Mouse (Mus musculus): ENCODE measurements around the gene Trpm4. TPM values are rescaled to one million over a fixed set of nuclear protein-coding genes. Genes with fewer than 3 reads are reported as not detected.
A peak's percentile ranks its signal among the peaks of the same experiment; 100 is the strongest.

Gene Trpm4
- polyA plus RNA-seq (2015; fragmentation: Nextera tagmentation; extraction: Ambion mirVana), result 0.85 and 1.3 TPM in 2 replicates

GRCm38 (mm10) chr7:45333431-45333982, at the start of gene Trpm4:
Trpm4 (minus strand) TSS chr7:45333780.
- DNase-seq, result peak; percentile 33
- peak within 1 kb of the TSS; percentile 75 for H3K4me2 ChIP-seq
- peak; percentile 19; the same call in 1 of the 2 replicates for ATAC-seq (ENCODE audit: low read depth)
- no peak within 1 kb of the TSS for H3K27ac ChIP-seq
- H3K4me1 ChIP-seq (replicated peaks), result peaks cover 29% of the 10 kb centered on the region
- peak within 1 kb of the TSS; percentile 59 for H3K4me3 ChIP-seq (replicated peaks)
- peaks cover 66% of the 10 kb centered on the region for H3K27me3 ChIP-seq
- under 1% methylated on average over 38 of the region's 38 CpGs for WGBS (ENCODE audit: insufficient replicate concordance)
- H3K9me3 ChIP-seq (replicated peaks), result no peaks in the 10 kb centered on the region
- H3K9ac ChIP-seq, result peak within 1 kb of the TSS; percentile 59
- no peaks in the 10 kb centered on the region for H3K36me3 ChIP-seq

- 0 out of 2 replicates have a peak, but pooled peaks cover 2% of the 10 kb centered on the region for H3K4me1 ChIP-seq (replicated peaks)
- H3K36me3 ChIP-seq, result peaks cover 88% of the 10 kb centered on the region
- H3K4me3 ChIP-seq (replicated peaks), result no peak overlapping the region
- no peak overlapping the region for H3K4me2 ChIP-seq
- 87% methylated on average over 1 of the region's 1 CpGs for WGBS (ENCODE audit: insufficient replicate concordance)
- H3K27me3 ChIP-seq, result no peaks in the 10 kb centered on the region
- ATAC-seq (ENCODE audit: low read depth), result no peak
- H3K27ac ChIP-seq, result no peak overlapping the region
- H3K9me3 ChIP-seq (replicated peaks), result no peaks in the 10 kb centered on the region
- no peak for DNase-seq
- no peak overlapping the region for H3K9ac ChIP-seq
Measured at GRCm38 (mm10) chr7:45376057-45376456, 42.5 kb upstream of the Trpm4 start.

DNA sequence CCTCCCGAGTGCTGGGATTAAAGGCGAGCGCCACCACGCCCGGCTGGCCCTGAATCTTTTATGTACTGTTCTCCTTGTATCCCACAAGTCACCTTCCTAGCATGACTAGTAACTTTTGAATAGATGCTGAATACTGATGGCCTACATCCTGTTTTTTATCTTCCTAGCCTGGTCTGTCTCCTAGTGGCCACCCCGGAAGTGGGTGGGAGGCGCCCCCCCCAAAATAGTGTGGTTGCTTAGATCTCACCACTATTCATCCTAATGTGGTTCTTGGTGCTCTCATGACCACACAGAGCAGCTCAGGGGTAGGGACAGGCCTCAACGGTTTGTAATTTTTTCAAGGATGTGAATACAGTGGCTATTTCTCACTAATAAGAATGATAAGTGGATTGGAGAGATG, 41.0 kb upstream of the Trpm4 start:
- no peak for ATAC-seq (ENCODE audit: low read depth)
- Histone ChIP-seq H3K4me2 (no peak overlapping the region), H3K27ac (no peak overlapping the region), H3K9me3 (replicated peaks) (no peaks in the 10 kb centered on the region), H3K4me1 (replicated peaks) (peaks cover 16% of the 10 kb centered on the region), H3K9ac (no peak overlapping the region), H3K36me3 (peaks cover 74% of the 10 kb centered on the region), H3K27me3 (peaks cover 9% of the 10 kb centered on the region), H3K4me3 (replicated peaks) (no peak overlapping the region)
- WGBS (ENCODE audit: insufficient replicate concordance), result 80% methylated on average over 8 of the region's 8 CpGs
- no peak for DNase-seq

- WGBS (ENCODE audit: insufficient replicate concordance), result 80% methylated on average over 5 of the region's 5 CpGs
- no peaks in the 10 kb centered on the region for H3K9me3 ChIP-seq (replicated peaks)
- peaks cover 51% of the 10 kb centered on the region for H3K36me3 ChIP-seq
- H3K27me3 ChIP-seq, result peaks cover 30% of the 10 kb centered on the region
- no peak for DNase-seq
- no peak overlapping the region for H3K4me2 ChIP-seq
- H3K4me1 ChIP-seq (replicated peaks), result peaks cover 33% of the 10 kb centered on the region
- H3K4me3 ChIP-seq (replicated peaks), result no peak overlapping the region
- H3K27ac ChIP-seq, result no peak overlapping the region
- ATAC-seq (ENCODE audit: low read depth), result no peak
- H3K9ac ChIP-seq, result no peak overlapping the region
Measured at GRCm38 (mm10) chr7:45372371-45372770, 38.8 kb upstream of the Trpm4 start.

DNA sequence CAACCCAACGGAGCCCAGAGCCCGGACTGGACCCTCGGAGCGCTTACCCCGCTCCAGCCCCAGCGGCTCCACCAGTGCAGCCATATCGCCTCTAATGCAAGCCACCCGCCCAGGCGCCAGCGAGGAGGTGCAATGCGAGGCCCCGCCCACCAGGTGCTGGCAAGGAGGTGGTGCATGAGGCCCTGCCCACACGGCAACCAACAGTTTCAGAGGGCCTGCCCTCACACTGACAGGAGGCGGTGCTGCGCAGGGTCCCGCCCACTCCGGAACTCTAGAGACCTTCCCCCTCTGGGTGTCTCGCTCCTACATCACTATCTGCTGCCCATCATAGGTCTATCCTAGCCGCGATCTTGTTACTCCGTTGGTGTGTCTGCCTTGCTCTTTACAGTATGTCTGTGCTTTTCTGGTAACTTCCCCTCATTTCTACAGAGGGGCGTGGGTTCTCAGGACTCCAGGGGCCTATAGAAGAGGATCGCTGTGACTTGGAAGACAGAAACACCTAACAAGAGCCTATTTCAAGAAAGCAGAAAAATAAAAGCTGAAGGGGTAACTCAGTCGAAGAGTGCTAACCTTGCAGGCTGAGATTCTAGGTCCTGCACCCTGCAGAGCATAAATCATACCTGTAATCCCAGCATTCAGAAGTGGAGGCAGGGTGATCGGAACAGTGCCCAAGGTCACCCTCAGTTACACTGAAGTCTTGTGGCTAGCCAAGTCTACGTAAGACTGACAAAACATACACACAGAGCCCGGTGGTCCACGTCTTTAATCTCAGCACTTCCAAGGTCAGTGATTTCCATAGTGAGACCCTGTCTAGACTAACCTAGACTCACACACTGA, 37.1 kb upstream of the Trpm4 start, which contains the start of gene Lin7b:
Gene Lin7b, minus strand, starts transcription at position 109 of the 837 bp plus-strand sequence.
- Histone ChIP-seq H3K4me2 (peak within 1 kb of the TSS; percentile 86), H3K36me3 (peaks cover 35% of the 10 kb centered on the region), H3K4me3 (replicated peaks) (peak within 1 kb of the TSS; percentile 59), H3K27ac (no peak within 1 kb of the TSS), H3K9ac (peak within 1 kb of the TSS; percentile 49), H3K4me1 (replicated peaks) (peaks cover 42% of the 10 kb centered on the region), H3K9me3 (replicated peaks) (no peaks in the 10 kb centered on the region), H3K27me3 (peaks cover 42% of the 10 kb centered on the region)
- peak; percentile 78 for ATAC-seq (ENCODE audit: low read depth)
- DNase-seq, result peak; percentile 90
- WGBS (ENCODE audit: insufficient replicate concordance), result 9% methylated on average over 28 of the region's 28 CpGs

- Histone ChIP-seq H3K4me1 (replicated peaks) (peaks cover 42% of the 10 kb centered on the region), H3K4me2 (peak overlapping the region; percentile 86), H3K36me3 (peaks cover 29% of the 10 kb centered on the region), H3K4me3 (replicated peaks) (peak overlapping the region; percentile 59), H3K9me3 (replicated peaks) (no peaks in the 10 kb centered on the region), H3K27me3 (peaks cover 49% of the 10 kb centered on the region), H3K9ac (peak overlapping the region; percentile 49), H3K27ac (no peak overlapping the region)
- no peak for DNase-seq
- 10% methylated on average over 52 of the region's 52 CpGs for WGBS (ENCODE audit: insufficient replicate concordance)
- no peak for ATAC-seq (ENCODE audit: low read depth)
Measured at GRCm38 (mm10) chr7:45369836-45370474, 36.4 kb upstream of the Trpm4 start.

GRCm38 (mm10) chr7:45369022-45369745, 35.6 kb upstream of the Trpm4 start:
- DNase-seq (peak; percentile 8), ATAC-seq (ENCODE audit: low read depth) (no peak)
- Histone ChIP-seq H3K4me3 (replicated peaks) (no peak overlapping the region), H3K27ac (no peak overlapping the region), H3K27me3 (peaks cover 57% of the 10 kb centered on the region), H3K4me2 (no peak overlapping the region), H3K4me1 (replicated peaks) (peaks cover 42% of the 10 kb centered on the region), H3K9me3 (replicated peaks) (no peaks in the 10 kb centered on the region), H3K9ac (0 out of 2 replicates have a peak overlapping the region, but pooled peaks have one; percentile 49), H3K36me3 (peaks cover 23% of the 10 kb centered on the region)
- WGBS (ENCODE audit: insufficient replicate concordance), result 56% methylated on average over 16 of the region's 16 CpGs

DNA sequence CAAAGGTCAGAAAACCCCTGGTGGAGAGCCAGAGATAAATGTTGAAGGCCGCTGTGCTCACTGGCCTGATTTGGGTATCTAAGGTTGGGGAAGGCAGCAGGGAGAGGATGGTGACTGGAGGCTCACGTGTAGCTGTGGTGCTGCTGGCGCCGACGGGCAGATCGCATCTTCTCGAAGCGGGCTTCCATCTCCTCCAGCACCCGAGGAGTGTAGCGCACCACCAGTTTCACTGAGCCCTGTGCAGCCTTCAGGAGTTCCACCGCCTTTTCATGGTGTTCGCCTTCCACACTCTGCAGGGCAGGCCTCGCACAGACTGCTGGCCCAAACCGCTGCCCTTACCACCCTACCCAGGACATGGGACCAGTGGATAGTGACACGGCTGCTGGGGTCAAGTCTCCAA, 34.6 kb upstream of the Trpm4 start:
- Histone ChIP-seq H3K9me3 (replicated peaks) (no peaks in the 10 kb centered on the region), H3K27me3 (peaks cover 67% of the 10 kb centered on the region), H3K4me1 (replicated peaks) (peaks cover 42% of the 10 kb centered on the region), H3K9ac (peak overlapping the region; percentile 64; the same call in 1 of the 2 replicates), H3K4me2 (peak overlapping the region; percentile 76), H3K36me3 (peaks cover 13% of the 10 kb centered on the region), H3K4me3 (replicated peaks) (peak overlapping the region; percentile 59), H3K27ac (no peak overlapping the region)
- DNase-seq (peak; percentile 5), ATAC-seq (ENCODE audit: low read depth) (no peak)
- 75% methylated on average over 15 of the region's 15 CpGs for WGBS (ENCODE audit: insufficient replicate concordance)

- H3K4me1 ChIP-seq (replicated peaks), result peaks cover 49% of the 10 kb centered on the region
- peaks cover 3% of the 10 kb centered on the region for H3K36me3 ChIP-seq
- peaks cover 76% of the 10 kb centered on the region for H3K27me3 ChIP-seq
- DNase-seq (peak; percentile 95), ATAC-seq (ENCODE audit: low read depth) (peak; percentile 79)
- H3K27ac ChIP-seq, result no peak overlapping the region
- peak overlapping the region; percentile 64 for H3K9ac ChIP-seq
- peak overlapping the region; percentile 59 for H3K4me3 ChIP-seq (replicated peaks)
- no peaks in the 10 kb centered on the region for H3K9me3 ChIP-seq (replicated peaks)
- H3K4me2 ChIP-seq, result peak overlapping the region; percentile 76
- 1% methylated on average over 70 of the region's 70 CpGs for WGBS (ENCODE audit: insufficient replicate concordance)
Measured at GRCm38 (mm10) chr7:45367020-45367880, 33.7 kb upstream of the Trpm4 start.

- Histone ChIP-seq H3K36me3 (no peaks in the 10 kb centered on the region), H3K27me3 (peaks cover 82% of the 10 kb centered on the region), H3K9ac (peak within 1 kb of the TSS; percentile 64), H3K4me2 (peak within 1 kb of the TSS; percentile 76), H3K4me3 (replicated peaks) (peak within 1 kb of the TSS; percentile 59), H3K9me3 (replicated peaks) (no peaks in the 10 kb centered on the region), H3K4me1 (replicated peaks) (peaks cover 55% of the 10 kb centered on the region), H3K27ac (no peak within 1 kb of the TSS)
- ATAC-seq (ENCODE audit: low read depth), result no peak
- 1% methylated on average over 25 of the region's 26 CpGs for WGBS (ENCODE audit: insufficient replicate concordance)
- DNase-seq, result no peak
Measured at GRCm38 (mm10) chr7:45366652-45367019, 33.1 kb upstream of the Trpm4 start, which contains the start of gene Ppfia3. Ppfia3 (minus strand) TSS chr7:45367019.
